Mouse (Mus musculus): ENCODE measurements around the gene Rundc3a. TPM values are rescaled to one million over a fixed set of nuclear protein-coding genes. Genes with fewer than 3 reads are reported as not detected.

Gene Rundc3a
- polyA plus RNA-seq, 1 experiment from 2014 or later = 7.0 TPM

GRCm38 (mm10) chr11:102349189-102349954 is 43.8 kb upstream of the Rundc3a start:
- H3K36me3 ChIP-seq (ENCODE audit: insufficient read depth, low read length) = no peaks in the 10 kb centered on the region
- no peak for TF ChIP-seq CTCF (IDR thresholded peaks at IDR 0.05; ENCODE audit: low read depth)
- no peak overlapping the region for H3K4me3 ChIP-seq (replicated peaks; ENCODE audit: low read depth, low read length)
- DNase-seq (ENCODE audit: low spot score) (no peak), ATAC-seq (replicated peaks; ENCODE audit: low FRiP score, low read depth) (no peak)
- no peak overlapping the region for H3K27ac ChIP-seq
- no peaks in the 10 kb centered on the region for H3K4me1 ChIP-seq (replicated peaks; ENCODE audit: insufficient read depth, low read length)
- 92% methylated on average over 3 of the region's 3 CpGs for WGBS
- H3K9me3 ChIP-seq (replicated peaks; ENCODE audit: low read length) = no peaks in the 10 kb centered on the region
- H3K9ac ChIP-seq (ENCODE audit: low read depth, low read length) = no peak overlapping the region
- H3K27me3 ChIP-seq (ENCODE audit: insufficient read depth, low read length) = no peaks in the 10 kb centered on the region
- H3K4me2 ChIP-seq (ENCODE audit: low read length) = no peak overlapping the region

DNA sequence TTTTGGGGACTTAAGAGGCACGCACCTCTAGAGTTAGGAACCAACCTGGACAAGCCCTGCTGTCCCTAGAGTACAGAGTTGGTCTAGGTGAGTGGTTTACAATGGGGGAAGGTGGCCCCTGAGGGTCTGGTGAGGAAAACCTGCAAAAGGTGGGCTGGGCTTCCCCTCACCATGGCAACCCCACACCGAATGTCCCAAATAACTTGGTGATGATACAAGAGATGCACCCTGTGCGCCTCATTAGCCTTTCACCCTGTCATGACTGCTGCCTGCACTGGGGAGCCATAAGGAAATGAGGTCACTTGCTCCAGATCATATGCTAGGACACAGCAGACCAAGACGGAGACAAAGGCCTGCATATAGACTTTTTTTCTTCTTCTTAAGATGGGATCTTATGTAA is 42.8 kb upstream of the Rundc3a start:
- Histone ChIP-seq H3K4me3 (replicated peaks; ENCODE audit: low read depth, low read length) (no peak overlapping the region), H3K36me3 (ENCODE audit: insufficient read depth, low read length) (no peaks in the 10 kb centered on the region), H3K27me3 (ENCODE audit: insufficient read depth, low read length) (no peaks in the 10 kb centered on the region), H3K4me1 (replicated peaks; ENCODE audit: insufficient read depth, low read length) (no peaks in the 10 kb centered on the region), H3K27ac (no peak overlapping the region), H3K9me3 (replicated peaks; ENCODE audit: low read length) (no peaks in the 10 kb centered on the region), H3K4me2 (ENCODE audit: low read length) (no peak overlapping the region), H3K9ac (ENCODE audit: low read depth, low read length) (no peak overlapping the region)
- WGBS = 79% methylated on average over 4 of the region's 4 CpGs
- ATAC-seq (replicated peaks; ENCODE audit: low FRiP score, low read depth) = no peak
- no peak for TF ChIP-seq CTCF (IDR thresholded peaks at IDR 0.05; ENCODE audit: low read depth)
- DNase-seq (ENCODE audit: low spot score) = no peak

- Histone ChIP-seq H3K4me2 (ENCODE audit: low read length) (no peak overlapping the region), H3K27ac (no peak overlapping the region), H3K36me3 (ENCODE audit: insufficient read depth, low read length) (no peaks in the 10 kb centered on the region), H3K27me3 (ENCODE audit: insufficient read depth, low read length) (no peaks in the 10 kb centered on the region), H3K9me3 (replicated peaks; ENCODE audit: low read length) (no peaks in the 10 kb centered on the region), H3K4me3 (replicated peaks; ENCODE audit: low read depth, low read length) (no peak overlapping the region), H3K9ac (ENCODE audit: low read depth, low read length) (no peak overlapping the region), H3K4me1 (replicated peaks; ENCODE audit: insufficient read depth, low read length) (no peaks in the 10 kb centered on the region)
- TF ChIP-seq CTCF (IDR thresholded peaks at IDR 0.05; ENCODE audit: low read depth) = no peak
- ATAC-seq (replicated peaks; ENCODE audit: low FRiP score, low read depth) (no peak), DNase-seq (ENCODE audit: low spot score) (no peak)
- 75% methylated on average over 17 of the region's 17 CpGs for WGBS
Observed at GRCm38 (mm10) chr11:102350981-102351523, 42.2 kb upstream of the Rundc3a start.

DNA sequence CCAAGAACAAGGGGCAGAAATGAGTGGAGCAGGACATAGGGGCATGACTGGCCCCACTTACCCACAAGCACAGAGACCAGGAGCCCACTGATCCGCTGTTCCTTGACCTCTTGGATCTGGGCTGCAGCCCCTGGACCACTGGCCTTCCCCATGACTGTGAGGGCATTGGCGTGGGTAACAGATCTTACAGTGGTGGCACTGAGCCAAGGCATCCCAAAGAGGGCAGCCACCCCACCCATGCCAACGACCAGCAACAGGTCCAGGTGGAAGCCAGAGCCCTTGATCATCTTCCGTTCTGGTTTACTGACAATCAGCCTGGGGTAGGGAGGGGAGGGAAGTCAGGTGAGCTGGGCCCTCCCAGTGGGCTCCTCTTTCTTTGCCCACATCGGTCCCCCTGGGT is 40.8 kb upstream of the Rundc3a start:
- DNase-seq (ENCODE audit: low spot score) (no peak), ATAC-seq (replicated peaks; ENCODE audit: low FRiP score, low read depth) (no peak)
- H3K4me1 ChIP-seq (replicated peaks; ENCODE audit: insufficient read depth, low read length) = no peaks in the 10 kb centered on the region
- no peak for TF ChIP-seq CTCF (IDR thresholded peaks at IDR 0.05; ENCODE audit: low read depth)
- no peaks in the 10 kb centered on the region for H3K27me3 ChIP-seq (ENCODE audit: insufficient read depth, low read length)
- H3K9me3 ChIP-seq (replicated peaks; ENCODE audit: low read length) = no peaks in the 10 kb centered on the region
- H3K36me3 ChIP-seq (ENCODE audit: insufficient read depth, low read length) = no peaks in the 10 kb centered on the region
- H3K4me3 ChIP-seq (replicated peaks; ENCODE audit: low read depth, low read length) = no peak overlapping the region
- no peak overlapping the region for H3K4me2 ChIP-seq (ENCODE audit: low read length)
- WGBS = 44% methylated on average over 5 of the region's 5 CpGs
- H3K27ac ChIP-seq = no peak overlapping the region
- H3K9ac ChIP-seq (ENCODE audit: low read depth, low read length) = no peak overlapping the region

DNA sequence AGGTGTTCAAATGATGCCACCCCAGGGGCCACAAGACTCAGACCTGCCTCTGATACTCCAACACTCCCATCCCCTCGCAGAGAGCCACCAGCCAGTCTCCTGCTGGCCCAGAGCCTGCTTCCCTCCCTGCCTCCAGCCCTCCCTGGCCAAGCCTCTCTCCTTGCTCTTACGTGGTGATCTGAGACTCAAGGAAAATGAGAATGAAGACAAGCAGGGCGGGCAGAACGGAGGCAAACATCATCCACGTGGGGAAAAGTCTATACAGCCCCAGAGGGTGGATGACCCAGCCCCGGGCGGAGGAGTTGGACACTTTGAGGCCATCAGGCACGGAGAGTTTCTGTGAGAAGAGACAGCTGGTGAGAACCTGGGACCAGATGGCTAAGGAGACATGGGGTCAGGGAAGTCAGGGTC is 40.2 kb upstream of the Rundc3a start:
- no peak for TF ChIP-seq CTCF (IDR thresholded peaks at IDR 0.05; ENCODE audit: low read depth)
- H3K4me3 ChIP-seq (replicated peaks; ENCODE audit: low read depth, low read length) = no peak overlapping the region
- 16% methylated on average over 8 of the region's 8 CpGs for WGBS
- DNase-seq (ENCODE audit: low spot score) (no peak), ATAC-seq (replicated peaks; ENCODE audit: low FRiP score, low read depth) (no peak)
- H3K4me2 ChIP-seq (ENCODE audit: low read length) = no peak overlapping the region
- H3K9me3 ChIP-seq (replicated peaks; ENCODE audit: low read length) = no peaks in the 10 kb centered on the region
- H3K36me3 ChIP-seq (ENCODE audit: insufficient read depth, low read length) = no peaks in the 10 kb centered on the region
- no peaks in the 10 kb centered on the region for H3K27me3 ChIP-seq (ENCODE audit: insufficient read depth, low read length)
- H3K27ac ChIP-seq = no peak overlapping the region
- H3K9ac ChIP-seq (ENCODE audit: low read depth, low read length) = no peak overlapping the region
- no peaks in the 10 kb centered on the region for H3K4me1 ChIP-seq (replicated peaks; ENCODE audit: insufficient read depth, low read length)

DNA sequence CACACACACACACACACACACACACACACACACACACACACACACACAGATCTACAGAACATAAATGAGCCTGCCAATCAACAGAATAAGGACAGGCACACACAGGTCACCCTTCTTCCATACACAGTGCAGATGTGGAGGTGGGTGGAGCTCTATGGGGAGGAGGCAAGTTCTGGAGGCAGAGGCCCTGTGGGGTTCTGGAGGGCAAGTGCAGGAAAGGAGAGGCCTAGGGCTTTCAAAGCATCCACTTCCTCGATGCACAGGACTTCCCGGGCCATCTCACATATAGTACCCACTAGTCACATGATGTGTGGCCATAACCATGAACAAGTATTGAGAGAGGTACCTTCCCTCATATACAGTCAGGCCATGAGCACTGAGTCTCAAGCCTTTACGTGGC is 37.7 kb upstream of the Rundc3a start:
- TF ChIP-seq CTCF (IDR thresholded peaks at IDR 0.05; ENCODE audit: low read depth) = no peak
- Histone ChIP-seq H3K9ac (ENCODE audit: low read depth, low read length) (no peak overlapping the region), H3K4me3 (replicated peaks; ENCODE audit: low read depth, low read length) (no peak overlapping the region), H3K4me2 (ENCODE audit: low read length) (no peak overlapping the region), H3K27ac (no peak overlapping the region), H3K9me3 (replicated peaks; ENCODE audit: low read length) (no peaks in the 10 kb centered on the region), H3K27me3 (ENCODE audit: insufficient read depth, low read length) (no peaks in the 10 kb centered on the region), H3K4me1 (replicated peaks; ENCODE audit: insufficient read depth, low read length) (no peaks in the 10 kb centered on the region), H3K36me3 (ENCODE audit: insufficient read depth, low read length) (no peaks in the 10 kb centered on the region)
- WGBS = 93% methylated on average over 3 of the region's 3 CpGs
- DNase-seq (ENCODE audit: low spot score) (no peak), ATAC-seq (replicated peaks; ENCODE audit: low FRiP score, low read depth) (no peak)

All from kidney, postnatal 0 days (tissue).